Mouse (Mus musculus): ENCODE data around the gene Gm13271. TPM values are rescaled to one million over a fixed set of nuclear protein-coding genes. Genes with fewer than 3 reads are reported as not detected.
A peak's percentile ranks its signal among the peaks of the same experiment; 100 is the strongest.
"Not testable (repeated sequence)": the region's sequence is repeated elsewhere in the genome, so short reads cannot be mapped to it uniquely, and the experiment has no call there.

Gene Gm13271
- not detected for total RNA-seq (2021)
- long read RNA-seq, experiment 1, result 0 reads
- long read RNA-seq, experiment 2, result 0 reads

- H3K4me3 ChIP-seq; H3K27ac ChIP-seq; intact Hi-C loops (cut with DNase I): not testable (repeated sequence)
- TF ChIP-seq CTCF (IDR thresholded peaks at IDR 0.05), result peak; percentile 24
- peak; percentile 72 to 76 for DNase-seq (ENCODE audit: extremely low spot score in 1 of 2, low spot score in 2 of 2)
Observed at GRCm38 (mm10) chr4:88754818-88755340, at the start of gene Gm13271. TSS of gene Gm13271 (plus strand) at chr4:88754868.

DNA sequence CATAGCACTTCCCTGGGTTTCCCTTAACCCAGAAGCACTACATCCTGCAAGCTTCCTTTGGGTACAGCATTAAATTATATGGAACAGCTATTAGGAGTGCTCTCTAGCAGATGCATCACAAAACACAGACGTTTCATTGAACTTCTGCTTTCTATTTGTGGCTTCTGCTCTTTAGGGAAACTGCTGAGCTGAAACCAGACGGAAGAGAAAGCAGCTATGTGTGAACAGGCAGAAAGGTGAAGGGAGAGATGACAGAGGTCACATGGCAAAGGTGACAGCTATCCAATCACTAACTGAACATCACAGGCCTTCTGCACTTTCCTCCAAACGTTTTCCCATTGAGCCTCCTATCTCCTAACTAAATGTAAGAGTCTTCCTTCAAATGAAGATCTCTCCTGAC is 48.7 kb upstream of the Gm13271 start:
- TF ChIP-seq CTCF (IDR thresholded peaks at IDR 0.05), result no peak
- no peak overlapping the region for H3K27ac ChIP-seq
- no peak overlapping the region for H3K4me3 ChIP-seq
- intact Hi-C loops (cut with DNase I), result no loop called here
- DNase-seq (ENCODE audit: extremely low spot score in 1 of 2, low spot score in 2 of 2), result no peak

GRCm38 (mm10) chr4:88707128-88707826 is 47.4 kb upstream of the Gm13271 start:
- TF ChIP-seq CTCF (IDR thresholded peaks at IDR 0.05), result no peak
- intact Hi-C loops (cut with DNase I), result no loop called here
- Histone ChIP-seq H3K4me3 (no peak overlapping the region), H3K27ac (no peak overlapping the region)
- DNase-seq (ENCODE audit: extremely low spot score in 1 of 2, low spot score in 2 of 2), result no peak

DNA sequence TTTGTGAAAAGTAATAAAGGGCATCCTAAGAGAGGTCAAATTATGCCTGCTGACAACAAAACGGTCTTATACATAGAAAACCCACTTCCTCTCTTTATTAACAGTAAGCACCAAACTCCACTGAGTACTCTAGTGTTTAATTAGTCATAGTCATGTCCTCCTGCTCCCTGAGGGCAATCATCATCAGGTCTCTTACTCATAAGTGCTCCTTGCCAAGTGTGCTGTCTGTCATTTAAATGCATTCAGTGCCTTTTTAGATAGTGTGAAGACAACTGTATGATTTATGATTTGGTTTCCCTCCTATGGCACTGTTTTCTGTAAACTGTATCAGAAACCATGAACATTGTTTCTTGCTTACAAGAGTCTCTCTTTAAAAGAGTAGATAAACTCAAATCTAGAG is 40.4 kb upstream of the Gm13271 start:
- Histone ChIP-seq H3K4me3 (no peak overlapping the region), H3K27ac (no peak overlapping the region)
- no peak for DNase-seq (ENCODE audit: extremely low spot score in 1 of 2, low spot score in 2 of 2)
- no peak for TF ChIP-seq CTCF (IDR thresholded peaks at IDR 0.05)
- intact Hi-C loops (cut with DNase I), result no loop called here

- no peak for TF ChIP-seq CTCF (IDR thresholded peaks at IDR 0.05)
- Histone ChIP-seq H3K4me3 (no peak overlapping the region), H3K27ac (no peak overlapping the region)
- no peak for DNase-seq (ENCODE audit: extremely low spot score in 1 of 2, low spot score in 2 of 2)
- intact Hi-C loops (cut with DNase I), result no loop called here
Observed at GRCm38 (mm10) chr4:88715059-88715458, 39.6 kb upstream of the Gm13271 start.

DNA sequence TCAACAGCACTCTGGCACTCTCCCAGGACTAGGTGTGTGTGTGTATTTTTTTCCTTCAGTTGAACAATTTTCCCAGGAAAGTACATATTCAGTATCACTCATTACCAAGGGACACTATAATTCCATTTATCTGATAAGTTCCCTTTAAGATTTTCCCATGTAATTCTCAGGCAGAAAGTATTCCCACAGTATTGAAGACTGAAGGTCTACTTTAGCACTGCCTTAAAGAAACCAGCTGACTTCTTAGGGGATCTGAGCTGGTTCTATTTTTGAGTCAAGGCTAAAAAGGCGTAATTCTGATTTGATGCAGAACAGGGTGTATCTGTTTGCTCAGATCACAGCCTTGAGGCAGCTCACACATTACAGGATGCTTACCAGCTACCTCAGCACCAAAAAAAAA is 36.0 kb upstream of the Gm13271 start:
- H3K27ac ChIP-seq, result no peak overlapping the region
- intact Hi-C loops (cut with DNase I), result no loop called here
- DNase-seq (ENCODE audit: extremely low spot score in 1 of 2, low spot score in 2 of 2), result no peak
- TF ChIP-seq CTCF (IDR thresholded peaks at IDR 0.05), result no peak
- peak overlapping the region; percentile 99 for H3K4me3 ChIP-seq

- DNase-seq (ENCODE audit: extremely low spot score in 1 of 2, low spot score in 2 of 2), result peak; percentile 88 to 89
- H3K27ac ChIP-seq, result peak within 1 kb of the TSS; percentile 99
- intact Hi-C loops (cut with DNase I), result no loop called here
- H3K4me3 ChIP-seq, result peak within 1 kb of the TSS; percentile 99
- no peak for TF ChIP-seq CTCF (IDR thresholded peaks at IDR 0.05)
Observed at GRCm38 (mm10) chr4:88721791-88722721, 32.6 kb upstream of the Gm13271 start, which contains the start of the genes Gm26566 and Klhl9. TSS of gene Gm26566 (plus strand) at chr4:88721805. TSS of gene Klhl9 (minus strand) at chr4:88722465.

DNA sequence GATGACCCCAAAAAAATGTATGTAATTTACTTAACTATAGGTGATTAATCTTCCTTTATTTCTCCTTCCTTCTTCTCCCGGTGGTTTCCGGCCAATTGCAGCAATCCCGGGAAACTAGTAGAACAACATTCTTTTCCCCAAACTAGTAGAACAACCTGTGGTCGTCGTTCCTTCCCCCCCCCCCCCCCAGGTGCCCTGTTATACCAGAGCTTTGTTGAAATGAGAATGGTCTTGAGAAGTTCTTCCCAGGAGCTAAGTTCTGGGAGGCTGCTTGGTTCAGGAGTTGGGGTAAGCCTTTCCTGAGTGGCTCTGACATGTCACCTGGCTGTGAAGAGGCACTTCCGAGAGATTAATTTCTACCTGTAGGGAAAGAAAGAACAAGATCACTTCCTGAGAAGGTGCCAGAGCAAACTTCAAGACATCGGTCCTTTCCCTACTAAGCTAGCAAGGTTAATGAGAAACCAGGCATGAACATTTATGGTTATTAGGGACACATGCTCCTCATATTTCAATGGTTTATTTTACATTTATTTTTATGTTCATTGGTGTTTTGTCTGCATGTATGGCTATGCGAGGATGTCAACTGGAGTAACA is 31.1 kb upstream of the Gm13271 start:
- Histone ChIP-seq H3K4me3 (no peak overlapping the region), H3K27ac (no peak overlapping the region)
- no peak for DNase-seq (ENCODE audit: extremely low spot score in 1 of 2, low spot score in 2 of 2)
- intact Hi-C loops (cut with DNase I), result no loop called here
- no peak for TF ChIP-seq CTCF (IDR thresholded peaks at IDR 0.05)

DNA sequence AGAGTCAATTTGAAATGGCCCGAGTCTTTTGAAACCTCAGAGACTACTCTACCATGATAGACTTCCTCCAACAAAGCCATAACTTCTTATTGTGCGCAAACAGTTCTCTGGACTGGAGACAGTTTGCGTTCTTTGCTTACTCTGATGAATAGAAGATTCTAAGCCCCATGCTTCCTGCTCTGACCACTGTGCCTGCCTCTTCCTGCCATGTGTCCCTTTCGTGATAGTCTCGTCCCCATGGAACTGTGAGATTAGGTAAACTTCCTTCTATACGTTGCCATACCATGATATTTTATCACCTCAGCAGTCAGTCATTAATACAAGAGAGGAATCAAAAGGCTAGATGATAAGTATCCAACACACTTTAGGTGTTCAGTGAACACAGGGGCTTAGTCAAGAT is 27.9 kb upstream of the Gm13271 start:
- no peak for TF ChIP-seq CTCF (IDR thresholded peaks at IDR 0.05)
- intact Hi-C loops (cut with DNase I), result loop anchor here (2.0 kb wide), 1 partner anchor 30 kb away; no protein-coding TSS in a partner anchor
- no peak for DNase-seq (ENCODE audit: extremely low spot score in 1 of 2, low spot score in 2 of 2)
- H3K27ac ChIP-seq, result no peak overlapping the region
- no peak overlapping the region for H3K4me3 ChIP-seq

DNA sequence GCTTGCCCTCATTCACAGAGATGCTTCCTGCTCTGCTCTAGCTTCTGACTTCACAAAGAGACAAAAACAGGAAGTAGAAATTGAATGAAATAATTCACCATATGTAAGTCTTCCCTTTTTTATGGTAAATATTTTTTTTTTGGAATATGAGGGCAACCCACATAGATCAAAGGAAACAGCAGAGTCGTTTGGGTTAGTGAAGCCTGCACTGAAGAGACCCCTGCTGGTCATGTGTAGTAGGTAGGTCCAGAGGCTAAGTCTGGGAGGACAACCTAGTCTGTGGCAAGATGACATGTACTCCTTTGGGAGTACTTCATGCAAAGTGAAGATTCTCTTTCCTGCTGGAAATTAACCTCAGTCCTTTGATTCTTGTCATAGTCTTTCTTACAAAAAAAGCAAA is 27.3 kb upstream of the Gm13271 start:
- Histone ChIP-seq H3K27ac (no peak overlapping the region), H3K4me3 (no peak overlapping the region)
- no peak for DNase-seq (ENCODE audit: extremely low spot score in 1 of 2, low spot score in 2 of 2)
- peak; percentile 56 for TF ChIP-seq CTCF (IDR thresholded peaks at IDR 0.05)
- intact Hi-C loops (cut with DNase I), result loop anchor here (2.0 kb wide), 1 partner anchor 31 kb away; no protein-coding TSS in a partner anchor

DNA sequence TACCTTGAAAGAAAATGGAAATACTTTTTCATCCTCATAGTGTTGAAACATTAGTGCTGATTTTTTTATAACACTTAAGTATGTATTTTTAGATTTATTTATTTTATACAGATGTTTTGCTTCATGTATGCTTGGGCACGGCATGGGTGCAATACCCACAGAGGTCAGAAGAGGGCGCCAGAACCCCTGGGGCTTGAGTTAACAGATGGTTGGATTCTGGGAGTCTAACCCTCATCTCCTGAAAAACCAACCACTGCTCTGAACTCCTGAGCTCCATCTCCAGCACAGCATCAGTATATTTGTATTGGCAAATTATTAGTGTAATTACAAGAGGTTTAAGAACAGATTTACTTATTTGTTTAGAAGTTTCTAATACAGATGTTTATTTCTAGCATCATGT is 16.2 kb upstream of the Gm13271 start:
- intact Hi-C loops (cut with DNase I), result no loop called here

More for the DNA sequence above, 16.2 kb upstream of the Gm13271 start:
- Histone ChIP-seq H3K4me3 (no peak overlapping the region), H3K27ac (no peak overlapping the region)
- peak; percentile 41 to 52 for DNase-seq (ENCODE audit: extremely low spot score in 1 of 2, low spot score in 2 of 2)
- peak; percentile 88 for TF ChIP-seq CTCF (IDR thresholded peaks at IDR 0.05)

Data from left cerebral cortex, adult 2 months (tissue).